Mouse (Mus musculus): ENCODE results near the gene Ndufb3. TPM values are rescaled to one million over a fixed set of nuclear protein-coding genes. Genes with fewer than 3 reads are reported as not detected.
"Not testable (repeated sequence)": the region's sequence is repeated elsewhere in the genome, so short reads cannot be mapped to it uniquely, and the experiment has no call there.

The Ndufb3 gene
- polyA plus RNA-seq, 1 experiment from 2014 or later, result 220 TPM

DNA sequence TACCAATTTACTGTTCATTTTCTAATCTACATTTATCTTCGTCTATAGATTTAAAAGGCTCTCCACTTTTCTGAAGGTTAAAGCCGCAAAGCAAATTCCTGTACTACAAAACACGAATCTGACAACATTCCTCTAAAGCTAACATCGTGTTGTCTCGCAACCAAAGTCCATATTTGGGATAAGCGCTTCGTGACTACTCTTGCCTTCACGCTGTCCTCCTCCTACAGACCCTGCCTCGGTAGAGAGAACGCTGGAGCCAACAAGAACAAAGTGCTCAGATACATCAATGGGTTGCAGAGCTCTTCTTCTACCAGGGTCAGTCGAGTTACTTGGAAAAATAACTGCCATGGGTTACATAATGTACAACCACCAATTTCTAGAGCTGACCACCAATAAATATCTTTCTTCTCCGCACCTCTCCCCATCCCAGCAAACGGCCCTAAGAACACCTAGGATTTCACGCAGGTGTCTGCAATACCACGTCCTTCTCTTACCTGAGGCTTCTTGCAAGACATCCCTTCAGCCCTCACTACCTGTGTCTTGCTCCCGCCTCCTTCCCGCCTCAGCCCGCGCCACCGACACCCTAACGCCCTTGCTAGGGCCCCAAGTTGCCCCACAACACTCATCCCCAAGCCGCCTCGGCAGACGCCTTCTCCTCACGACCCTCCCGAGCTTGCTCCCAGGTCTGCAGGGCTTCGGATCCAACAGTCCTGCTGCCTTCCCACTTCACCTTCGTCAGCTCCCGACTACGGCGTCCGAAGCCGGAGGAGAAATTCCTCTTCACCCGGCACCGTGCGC, 612 bp upstream of the Ndufb3 start:
- WGBS, result 3% methylated on average over 36 of the region's 36 CpGs
- peak overlapping the region; percentile 94 for H3K9ac ChIP-seq
- peaks cover 8% of the 10 kb centered on the region for H3K4me1 ChIP-seq (replicated peaks)
- peak overlapping the region; percentile 30; the same call in 1 of the 2 replicates for H3K27ac ChIP-seq (ENCODE audit: poor library complexity, severe bottlenecking)
- H3K36me3 ChIP-seq, result no peaks in the 10 kb centered on the region
- ATAC-seq (ENCODE audit: insufficient number of reproducible peaks, low FRiP score), result peak; percentile 71
- H3K4me3 ChIP-seq, result peak overlapping the region; percentile 85
- peak overlapping the region; percentile 92 for H3K4me2 ChIP-seq
- H3K27me3 ChIP-seq (replicated peaks), result no peaks in the 10 kb centered on the region
- no peaks in the 10 kb centered on the region for H3K9me3 ChIP-seq (replicated peaks)

DNA sequence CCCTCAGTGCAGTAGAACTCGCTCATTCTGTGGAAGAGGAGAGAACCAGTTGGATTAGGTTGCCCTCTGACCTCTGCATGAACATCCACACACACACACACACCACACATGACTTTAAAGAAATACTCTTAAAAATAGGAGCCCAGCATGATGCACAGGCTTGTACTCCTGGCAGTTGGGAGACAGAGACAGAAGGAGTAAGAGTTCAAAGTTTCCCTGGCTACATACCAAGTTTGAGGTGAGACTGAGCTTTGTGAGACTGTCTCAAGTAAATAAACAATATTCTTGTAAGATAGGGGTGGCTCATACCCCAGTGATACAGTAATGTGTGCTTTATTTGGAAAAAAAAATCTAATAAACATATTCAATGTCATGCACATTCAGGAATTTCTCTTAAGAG, 1.3 kb downstream of the Ndufb3 start:
- Histone ChIP-seq H3K9ac (no peak overlapping the region), H3K27ac (ENCODE audit: poor library complexity, severe bottlenecking) (no peak overlapping the region), H3K36me3 (peaks cover 11% of the 10 kb centered on the region), H3K4me1 (replicated peaks) (peaks cover 8% of the 10 kb centered on the region), H3K9me3 (replicated peaks) (no peaks in the 10 kb centered on the region), H3K4me3 (no peak overlapping the region; the same call in 1 of the 2 replicates), H3K4me2 (peak overlapping the region; percentile 36), H3K27me3 (replicated peaks) (no peaks in the 10 kb centered on the region)
- 89% methylated on average over 1 of the region's 1 CpGs for WGBS
- no peak for ATAC-seq (ENCODE audit: insufficient number of reproducible peaks, low FRiP score)

DNA sequence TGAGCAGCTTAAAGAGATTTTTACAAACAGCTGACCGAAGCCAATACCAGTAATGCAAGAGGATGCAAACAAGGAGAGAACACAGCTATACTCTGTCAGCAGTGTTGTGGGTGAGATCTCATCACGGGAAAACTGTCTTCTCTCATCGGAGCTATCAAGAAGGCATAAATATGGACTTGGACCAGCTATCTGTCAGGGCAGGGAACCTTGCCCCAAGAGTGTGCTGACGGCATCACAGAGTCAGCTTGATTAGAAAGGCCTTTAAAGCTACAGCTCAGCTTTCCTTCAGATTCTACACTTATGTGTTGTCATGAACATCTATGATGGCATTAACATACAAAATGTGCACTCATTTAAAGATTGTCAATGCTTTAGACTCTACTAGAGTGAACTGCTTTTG, 16.5 kb downstream of the Ndufb3 start:
- peaks cover 7% of the 10 kb centered on the region for H3K9me3 ChIP-seq (replicated peaks)
- H3K4me3 ChIP-seq, result no peak overlapping the region
- H3K27ac ChIP-seq (ENCODE audit: poor library complexity, severe bottlenecking), result no peak overlapping the region
- ATAC-seq (ENCODE audit: insufficient number of reproducible peaks, low FRiP score), result no peak
- no peaks in the 10 kb centered on the region for H3K36me3 ChIP-seq
- no peaks in the 10 kb centered on the region for H3K27me3 ChIP-seq (replicated peaks)
- no peak overlapping the region for H3K4me2 ChIP-seq
- no peaks in the 10 kb centered on the region for H3K4me1 ChIP-seq (replicated peaks)
- no peak overlapping the region for H3K9ac ChIP-seq
- 58% methylated on average over 4 of the region's 4 CpGs for WGBS

DNA sequence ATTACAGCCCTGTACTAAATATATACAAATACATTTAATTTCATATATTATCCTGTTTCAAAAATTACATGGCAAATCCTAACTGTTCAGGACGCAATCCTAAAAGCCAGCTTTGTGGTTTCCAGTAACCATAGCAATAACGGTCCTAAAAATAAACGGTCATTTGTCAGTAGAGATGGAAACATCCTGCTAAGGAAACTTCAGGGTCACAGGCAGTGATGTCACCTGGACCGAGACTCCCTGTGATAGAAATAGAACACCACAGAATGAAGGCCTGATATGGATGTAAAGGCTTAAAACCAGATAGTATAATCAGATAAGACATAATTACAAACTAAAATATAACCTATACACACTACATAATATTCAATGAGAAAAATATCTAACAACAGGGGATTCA, 17.6 kb downstream of the Ndufb3 start:
- Histone ChIP-seq H3K27ac (ENCODE audit: poor library complexity, severe bottlenecking) (no peak overlapping the region), H3K9ac (no peak overlapping the region), H3K27me3 (replicated peaks) (no peaks in the 10 kb centered on the region), H3K4me1 (replicated peaks) (no peaks in the 10 kb centered on the region), H3K4me3 (no peak overlapping the region), H3K36me3 (no peaks in the 10 kb centered on the region), H3K4me2 (no peak overlapping the region), H3K9me3 (replicated peaks) (peaks cover 12% of the 10 kb centered on the region)
- 50% methylated on average over 4 of the region's 4 CpGs for WGBS
- no peak for ATAC-seq (ENCODE audit: insufficient number of reproducible peaks, low FRiP score)

DNA sequence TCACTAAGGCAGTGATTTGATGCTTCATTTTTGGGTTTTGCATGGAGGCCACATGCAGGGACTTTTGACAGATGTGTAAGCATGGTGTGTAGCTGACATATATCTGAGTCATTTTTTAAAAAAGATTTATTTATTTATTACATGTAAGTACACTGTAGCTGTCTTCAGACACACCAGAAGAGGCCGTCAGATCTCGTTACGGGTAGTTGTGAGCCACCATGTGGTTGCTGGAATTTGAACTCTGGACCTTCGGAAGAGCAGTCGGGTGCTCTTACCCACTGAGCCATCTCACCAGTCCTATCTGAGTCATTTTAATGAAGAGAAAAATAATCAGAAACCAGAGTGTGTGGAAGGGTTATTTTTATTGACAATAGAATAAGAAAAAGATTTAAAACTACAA, 23.4 kb downstream of the Ndufb3 start:
- ATAC-seq (ENCODE audit: insufficient number of reproducible peaks, low FRiP score); H3K4me1 ChIP-seq (replicated peaks); H3K4me2 ChIP-seq; H3K27ac ChIP-seq (ENCODE audit: poor library complexity, severe bottlenecking); H3K36me3 ChIP-seq; H3K27me3 ChIP-seq (replicated peaks); H3K4me3 ChIP-seq; H3K9ac ChIP-seq: not testable (repeated sequence)
- peaks cover 12% of the 10 kb centered on the region for H3K9me3 ChIP-seq (replicated peaks)
- whole genome bisulfite sequencing, result 92% methylated on average over 5 of the region's 5 CpGs

DNA sequence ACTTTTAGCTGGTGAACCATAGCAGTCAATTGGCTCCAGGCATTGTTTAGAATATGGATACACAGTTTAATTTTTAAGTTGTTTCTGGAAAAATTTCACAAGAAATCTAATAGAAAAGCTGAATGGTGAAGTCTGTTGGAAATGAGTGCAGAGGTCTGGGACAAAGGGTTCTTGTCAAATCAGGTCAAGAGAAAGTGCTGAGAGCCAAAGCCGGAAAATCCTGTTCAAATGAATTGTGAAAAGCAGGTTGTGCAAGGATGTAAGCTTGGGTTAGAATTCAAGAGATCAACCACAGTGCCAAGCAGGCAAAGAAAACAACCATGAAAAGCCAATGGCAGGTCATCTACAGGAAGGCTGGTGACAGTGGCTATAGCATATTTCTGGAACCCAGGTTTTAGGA, 24.0 kb downstream of the Ndufb3 start:
- Histone ChIP-seq H3K27ac (ENCODE audit: poor library complexity, severe bottlenecking) (no peak overlapping the region), H3K36me3 (no peaks in the 10 kb centered on the region), H3K9ac (no peak overlapping the region), H3K4me1 (replicated peaks) (no peaks in the 10 kb centered on the region), H3K9me3 (replicated peaks) (peaks cover 12% of the 10 kb centered on the region), H3K4me2 (no peak overlapping the region), H3K4me3 (no peak overlapping the region), H3K27me3 (replicated peaks) (no peaks in the 10 kb centered on the region)
- ATAC-seq (ENCODE audit: insufficient number of reproducible peaks, low FRiP score), result no peak
- WGBS, result 67% methylated on average over 1 of the region's 1 CpGs

DNA sequence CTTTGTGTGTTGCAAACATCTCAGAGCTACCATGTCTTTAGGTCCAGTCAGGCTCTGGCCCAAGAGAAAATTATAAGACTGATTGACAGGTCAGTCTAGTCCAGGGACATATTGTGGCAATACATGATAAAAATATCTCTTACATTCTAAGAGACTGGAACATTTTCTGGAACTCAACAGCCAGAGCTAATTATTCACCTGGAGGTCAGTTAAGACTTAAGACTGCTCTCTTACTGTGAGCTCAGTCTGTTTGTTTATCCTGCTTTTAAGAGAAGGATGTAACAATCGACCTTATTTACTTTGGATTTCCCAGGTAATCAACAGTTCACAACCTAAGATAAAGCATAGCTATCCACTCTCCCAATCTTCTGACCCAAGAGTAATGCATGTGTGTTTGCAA, 24.4 kb downstream of the Ndufb3 start:
- peaks cover 12% of the 10 kb centered on the region for H3K9me3 ChIP-seq (replicated peaks)
- 27% methylated on average over 1 of the region's 1 CpGs for WGBS

DNA sequence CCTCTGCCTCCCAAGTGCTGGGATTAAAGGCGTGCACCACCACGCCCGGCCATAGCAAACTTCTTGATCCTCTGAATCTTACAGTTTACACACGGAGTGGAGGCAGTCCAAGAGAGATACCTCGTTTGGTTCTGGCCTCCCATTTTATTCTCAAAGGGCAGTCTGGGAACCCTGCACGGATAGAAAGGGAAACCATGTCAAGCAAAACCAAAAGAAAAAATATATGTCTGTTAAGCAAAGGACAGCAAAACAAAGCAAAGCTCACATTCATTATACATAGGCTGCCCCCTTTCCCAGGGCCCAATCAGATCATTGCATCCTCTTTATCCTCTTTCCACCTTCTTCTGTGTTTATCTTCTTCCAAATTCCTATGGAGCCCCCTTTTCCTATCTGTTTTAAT, 27.6 kb downstream of the Ndufb3 start:
- H3K36me3 ChIP-seq, result no peaks in the 10 kb centered on the region
- H3K4me2 ChIP-seq, result no peak overlapping the region
- H3K4me3 ChIP-seq, result no peak overlapping the region
- no peak overlapping the region for H3K9ac ChIP-seq
- ATAC-seq (ENCODE audit: insufficient number of reproducible peaks, low FRiP score), result no peak
- H3K27ac ChIP-seq (ENCODE audit: poor library complexity, severe bottlenecking), result no peak overlapping the region
- peaks cover 1% of the 10 kb centered on the region; the same call in 1 of the 2 replicates for H3K9me3 ChIP-seq (replicated peaks)
- 76% methylated on average over 6 of the region's 6 CpGs for WGBS
- H3K27me3 ChIP-seq (replicated peaks), result no peaks in the 10 kb centered on the region
- H3K4me1 ChIP-seq (replicated peaks), result no peaks in the 10 kb centered on the region

More for the DNA sequence above, 24.4 kb downstream of the Ndufb3 start:
- Histone ChIP-seq H3K4me1 (replicated peaks) (no peaks in the 10 kb centered on the region), H3K27ac (ENCODE audit: poor library complexity, severe bottlenecking) (no peak overlapping the region), H3K4me2 (no peak overlapping the region), H3K4me3 (no peak overlapping the region), H3K36me3 (no peaks in the 10 kb centered on the region), H3K9ac (no peak overlapping the region), H3K27me3 (replicated peaks) (no peaks in the 10 kb centered on the region)
- no peak for ATAC-seq (ENCODE audit: insufficient number of reproducible peaks, low FRiP score)

DNA sequence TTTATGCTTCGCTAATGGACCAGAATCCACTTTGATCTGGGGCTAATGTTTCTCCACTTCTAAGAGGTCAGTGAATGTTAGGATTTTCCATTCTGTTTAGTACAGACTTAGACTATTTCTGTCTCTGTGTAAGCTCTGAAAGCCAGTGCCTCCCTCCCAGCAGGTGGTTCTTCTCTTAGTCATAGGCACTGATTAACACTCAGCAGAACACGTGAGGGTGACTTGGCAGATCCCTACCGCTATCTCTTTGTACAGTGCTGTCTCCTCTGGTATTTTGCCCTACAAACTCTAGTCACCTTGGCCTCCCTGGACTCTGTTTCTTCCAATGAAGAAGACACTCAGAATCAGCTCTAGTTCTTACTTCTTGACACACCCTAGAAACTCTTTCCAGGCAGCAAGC, 28.2 kb downstream of the Ndufb3 start:
- ATAC-seq (ENCODE audit: insufficient number of reproducible peaks, low FRiP score), result no peak
- Histone ChIP-seq H3K4me1 (replicated peaks) (no peaks in the 10 kb centered on the region), H3K9ac (no peak overlapping the region), H3K4me3 (no peak overlapping the region), H3K36me3 (no peaks in the 10 kb centered on the region), H3K27me3 (replicated peaks) (no peaks in the 10 kb centered on the region), H3K4me2 (no peak overlapping the region), H3K27ac (ENCODE audit: poor library complexity, severe bottlenecking) (no peak overlapping the region), H3K9me3 (replicated peaks) (peaks cover 4% of the 10 kb centered on the region; the same call in 1 of the 2 replicates)
- 57% methylated on average over 3 of the region's 3 CpGs for WGBS

DNA sequence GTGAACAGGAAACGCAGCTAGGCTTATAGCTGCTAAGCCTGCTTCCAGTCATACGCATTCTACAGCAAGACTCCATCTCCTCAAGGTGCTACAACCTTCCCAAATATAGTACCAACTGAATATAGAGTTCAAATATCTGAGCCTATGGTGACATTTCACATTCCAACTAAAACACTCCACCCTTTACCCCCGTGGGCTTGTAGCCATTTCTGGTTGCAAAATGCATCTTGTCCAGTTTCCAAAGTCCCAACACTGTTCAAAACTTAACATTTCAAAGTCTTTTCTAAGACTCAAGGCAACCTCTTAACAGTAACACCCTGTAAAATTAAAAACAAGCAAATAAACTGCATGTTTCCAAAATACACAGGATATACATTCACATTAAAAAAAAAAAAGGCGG, 29.0 kb downstream of the Ndufb3 start:
- Histone ChIP-seq H3K36me3 (no peaks in the 10 kb centered on the region), H3K9ac (no peak overlapping the region), H3K4me2 (no peak overlapping the region), H3K27me3 (replicated peaks) (no peaks in the 10 kb centered on the region), H3K4me3 (no peak overlapping the region), H3K4me1 (replicated peaks) (no peaks in the 10 kb centered on the region), H3K9me3 (replicated peaks) (peaks cover 4% of the 10 kb centered on the region; the same call in 1 of the 2 replicates), H3K27ac (ENCODE audit: poor library complexity, severe bottlenecking) (no peak overlapping the region)
- 75% methylated on average over 4 of the region's 4 CpGs for WGBS
- ATAC-seq (ENCODE audit: insufficient number of reproducible peaks, low FRiP score), result no peak

DNA sequence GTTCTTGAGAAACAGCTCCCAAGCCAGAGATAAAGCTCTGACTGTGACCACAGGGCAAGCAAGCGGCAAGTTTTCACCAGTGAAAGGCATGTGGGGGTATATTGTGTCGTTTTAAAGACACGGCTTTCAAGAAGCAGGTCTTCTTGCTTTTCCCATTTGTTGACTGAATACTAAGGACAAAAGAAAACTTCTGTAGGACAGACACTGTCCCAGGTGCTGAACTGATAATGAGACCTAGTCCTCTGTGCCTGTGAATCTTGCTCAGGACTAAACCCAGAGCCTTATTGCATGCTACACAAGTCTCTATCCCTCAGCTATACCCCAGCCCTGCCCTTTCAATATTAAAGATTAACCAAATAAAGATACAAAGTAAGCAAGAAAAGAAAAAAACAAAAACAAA, 30.0 kb downstream of the Ndufb3 start:
- H3K9me3 ChIP-seq (replicated peaks), result peaks cover 4% of the 10 kb centered on the region; the same call in 1 of the 2 replicates
- no peak overlapping the region for H3K9ac ChIP-seq
- no peak overlapping the region for H3K27ac ChIP-seq (ENCODE audit: poor library complexity, severe bottlenecking)
- H3K4me1 ChIP-seq (replicated peaks), result 0 out of 2 replicates have a peak, but pooled peaks cover 5% of the 10 kb centered on the region
- H3K4me2 ChIP-seq, result no peak overlapping the region
- no peaks in the 10 kb centered on the region for H3K27me3 ChIP-seq (replicated peaks)
- 62% methylated on average over 3 of the region's 3 CpGs for WGBS
- no peaks in the 10 kb centered on the region for H3K36me3 ChIP-seq
- no peak for ATAC-seq (ENCODE audit: insufficient number of reproducible peaks, low FRiP score)
- no peak overlapping the region for H3K4me3 ChIP-seq

DNA sequence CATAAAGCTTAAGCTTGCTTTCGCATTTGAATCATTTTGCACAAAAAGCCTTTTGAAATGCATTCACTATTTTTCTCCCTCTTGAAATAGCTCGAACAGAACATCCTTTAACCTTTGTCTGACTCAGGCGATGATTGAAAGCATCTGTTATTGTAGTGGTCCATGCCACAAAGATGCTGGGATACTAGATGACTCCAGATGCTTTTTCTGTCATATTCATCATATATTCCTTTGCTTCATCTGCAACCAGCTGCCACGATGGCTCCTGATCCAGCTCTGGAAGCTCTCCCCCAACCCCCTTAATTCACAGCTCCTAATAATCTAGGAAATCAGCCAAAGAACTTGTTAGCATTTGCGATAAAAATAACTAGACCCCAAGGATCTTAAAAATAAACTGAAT, 30.9 kb downstream of the Ndufb3 start:
- H3K4me1 ChIP-seq (replicated peaks), result 0 out of 2 replicates have a peak, but pooled peaks cover 6% of the 10 kb centered on the region
- H3K9ac ChIP-seq, result no peak overlapping the region
- ATAC-seq (ENCODE audit: insufficient number of reproducible peaks, low FRiP score), result no peak
- WGBS, result 70% methylated on average over 5 of the region's 5 CpGs
- no peak overlapping the region for H3K4me2 ChIP-seq
- no peaks in the 10 kb centered on the region for H3K27me3 ChIP-seq (replicated peaks)
- peaks cover 4% of the 10 kb centered on the region; the same call in 1 of the 2 replicates for H3K9me3 ChIP-seq (replicated peaks)
- no peaks in the 10 kb centered on the region for H3K36me3 ChIP-seq
- no peak overlapping the region for H3K4me3 ChIP-seq
- H3K27ac ChIP-seq (ENCODE audit: poor library complexity, severe bottlenecking), result no peak overlapping the region
